Mouse (Mus musculus): ENCODE measurements around the gene Fxr1.

DNA sequence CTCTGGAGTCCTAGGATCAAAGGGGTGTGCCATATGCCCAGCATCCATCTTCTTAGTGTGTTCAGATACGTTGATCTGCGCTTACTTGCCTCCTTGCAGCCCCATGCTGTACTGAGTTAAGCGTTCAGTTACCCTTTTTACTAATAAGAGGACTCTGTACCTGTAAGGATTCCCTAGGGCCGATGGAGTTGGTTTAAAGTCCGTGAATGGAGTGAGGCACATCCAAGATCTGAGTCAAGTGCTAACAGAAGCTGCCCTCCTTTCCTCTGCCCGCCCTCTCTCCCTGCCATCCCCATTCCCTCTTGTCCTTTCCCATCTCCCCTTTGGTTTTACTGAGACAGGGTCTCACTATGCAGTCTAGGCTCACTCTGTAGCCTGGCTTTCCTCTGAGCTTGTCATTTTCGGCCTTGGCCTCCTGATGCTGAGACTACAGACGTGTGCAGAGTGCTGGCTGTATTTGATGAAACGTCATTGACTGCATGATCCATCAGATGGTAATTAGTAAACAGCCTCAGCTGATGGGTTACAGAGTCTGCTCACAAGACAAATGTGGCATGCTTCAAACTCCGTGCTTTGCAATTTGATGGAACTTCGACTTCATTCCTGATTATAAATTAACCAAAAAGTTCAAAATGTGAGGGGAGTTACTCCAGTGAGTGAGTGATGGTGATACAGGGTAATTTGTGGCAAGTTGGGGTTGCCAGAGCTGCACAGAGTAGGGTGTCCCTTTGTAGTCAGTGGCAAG is 92.4 kb downstream of the Fxr1 start:
- TF ChIP-seq HCFC1 (IDR thresholded peaks at IDR 0.05; ENCODE audit: borderline replicate concordance, insufficient read depth, low read length) (no peak), CHD2 (IDR thresholded peaks at IDR 0.05; ENCODE audit: low read depth, low read length) (no peak), ZNF384 (IDR thresholded peaks at IDR 0.05; ENCODE audit: low read depth, low read length) (no peak), ZC3H11A (IDR thresholded peaks at IDR 0.05; ENCODE audit: borderline replicate concordance, low read depth, low read length) (no peak), MAFK (IDR thresholded peaks at IDR 0.05; ENCODE audit: insufficient read depth, low read depth, low read length) (no peak)

Measured in ES-E14 (cell line).